Mouse (Mus musculus) lung, adult 18-20 months (tissue): ENCODE data around the gene Rhebl1.
"Not testable (repeated sequence)": the region's sequence is repeated elsewhere in the genome, so short reads cannot be mapped to it uniquely, and the experiment has no call there.

Experiments
- DNase-seq, 2 experiments: peaks; one replicate each; pipeline ENCODE4 v3.0.0; 2022; ENCODE audit warnings: mixed read lengths in 2 of 2

The Rhebl1 gene

GRCm38 (mm10) chr15:98893940-98894745 is at the start of gene Rhebl1:
TSS of gene Rhebl1 (minus strand) at chr15:98894540.
- DNase-seq, result peak; percentile 49 to 52

DNA sequence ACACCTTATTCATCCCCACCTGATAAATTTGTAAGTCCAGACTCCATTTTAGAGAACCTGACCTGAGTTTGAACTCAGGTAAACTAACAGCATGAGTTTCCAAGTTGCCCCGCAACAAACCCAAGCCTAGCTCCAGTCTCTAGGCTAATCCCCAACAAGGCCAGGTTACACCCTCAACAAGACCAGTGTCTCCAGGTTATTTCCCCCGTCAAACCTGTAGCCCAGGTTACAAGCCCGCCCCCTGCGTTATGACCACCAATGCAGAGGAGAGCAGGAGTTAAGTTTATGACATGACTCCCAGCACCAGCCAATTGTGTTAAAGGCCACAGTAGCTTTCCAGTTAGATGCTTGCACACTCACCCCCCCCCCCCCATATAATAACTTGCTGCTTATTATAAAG is 48.8 kb upstream of the Rhebl1 start:
- DNase-seq, result peak; percentile 36 to 68

DNA sequence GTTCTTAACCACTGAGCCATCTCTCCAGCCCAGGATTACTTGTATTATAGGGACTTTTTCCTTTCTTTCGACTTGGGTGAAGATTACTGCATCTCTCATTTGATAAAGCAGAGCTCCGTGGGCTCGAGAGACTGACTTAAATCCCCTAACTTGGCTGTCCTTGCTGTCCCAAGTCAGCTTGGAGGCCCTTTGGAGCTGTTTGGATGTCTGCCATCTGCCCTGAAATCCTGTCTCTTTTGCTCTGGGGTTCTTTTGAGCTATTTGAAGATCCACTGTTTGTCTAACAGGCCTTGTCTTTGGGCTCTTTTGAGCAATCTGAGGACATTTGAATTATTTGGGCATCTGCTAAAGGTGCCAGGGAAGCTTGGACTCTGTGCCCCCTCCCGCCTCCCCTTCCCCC is 47.7 kb upstream of the Rhebl1 start:
- DNase-seq, result no peak

- DNase-seq, result no peak
Measured at GRCm38 (mm10) chr15:98941539-98941938, 47.2 kb upstream of the Rhebl1 start.

DNA sequence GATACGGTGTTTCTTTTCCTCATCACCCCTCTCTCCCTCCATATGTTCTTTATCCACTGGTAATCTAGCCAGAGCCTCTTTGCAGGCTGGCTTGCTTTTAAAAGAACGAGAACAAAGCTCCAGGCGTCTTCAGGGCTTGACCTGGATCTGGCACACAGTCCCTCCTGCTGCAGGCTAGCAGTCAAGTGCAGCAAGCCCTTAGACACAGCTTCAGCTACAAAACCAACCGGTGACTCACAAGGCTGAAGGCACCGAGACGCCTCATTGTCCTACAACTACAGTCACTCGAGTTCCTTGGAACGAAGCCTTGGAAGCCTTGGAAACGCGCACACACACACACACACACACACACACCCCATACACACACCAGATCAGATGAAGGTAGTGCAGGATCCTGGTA is 46.5 kb upstream of the Rhebl1 start:
- peak in 1 of 2 experiments; percentile 28 for DNase-seq

GRCm38 (mm10) chr15:98934217-98934839 is 40.0 kb upstream of the Rhebl1 start, which contains the start of gene Tuba1b:
TSS of gene Tuba1b (minus strand) at chr15:98934565.
- DNase-seq, result peak; percentile 92 to 93

DNA sequence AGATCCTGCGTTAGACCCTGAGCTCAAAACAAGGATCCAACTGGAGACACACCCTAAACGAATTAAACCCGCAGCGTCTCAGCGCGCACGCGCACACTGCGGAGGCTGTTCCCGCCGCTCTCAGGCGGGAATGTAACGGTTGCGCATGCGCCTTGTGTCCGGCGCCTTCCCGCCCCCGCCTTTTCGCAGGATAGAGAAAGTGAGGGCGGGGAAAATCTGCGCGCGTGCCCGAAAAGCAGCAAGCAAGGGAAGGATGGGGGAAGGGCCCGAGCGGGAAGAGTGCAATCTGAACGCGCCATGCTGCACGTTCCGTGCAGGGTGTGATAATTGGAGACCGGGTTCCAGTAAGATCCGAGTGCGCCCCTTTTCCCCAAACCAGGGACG is 39.5 kb upstream of the Rhebl1 start:
- peak; percentile 96 to 97 for DNase-seq

GRCm38 (mm10) chr15:98933004-98933671 is 38.8 kb upstream of the Rhebl1 start:
- not testable (repeated sequence) for DNase-seq

- peak; percentile 43 to 63 for DNase-seq
Measured at GRCm38 (mm10) chr15:98930998-98931397, 36.7 kb upstream of the Rhebl1 start.

GRCm38 (mm10) chr15:98930017-98930734 is 35.8 kb upstream of the Rhebl1 start:
- DNase-seq, result no peak

- DNase-seq, result peak; percentile 82 to 88
Measured at GRCm38 (mm10) chr15:98928598-98929240, 34.4 kb upstream of the Rhebl1 start.

GRCm38 (mm10) chr15:98927566-98927965 is 33.2 kb upstream of the Rhebl1 start:
- no peak for DNase-seq

GRCm38 (mm10) chr15:98924682-98925081 is 30.3 kb upstream of the Rhebl1 start:
- no peak for DNase-seq

DNA sequence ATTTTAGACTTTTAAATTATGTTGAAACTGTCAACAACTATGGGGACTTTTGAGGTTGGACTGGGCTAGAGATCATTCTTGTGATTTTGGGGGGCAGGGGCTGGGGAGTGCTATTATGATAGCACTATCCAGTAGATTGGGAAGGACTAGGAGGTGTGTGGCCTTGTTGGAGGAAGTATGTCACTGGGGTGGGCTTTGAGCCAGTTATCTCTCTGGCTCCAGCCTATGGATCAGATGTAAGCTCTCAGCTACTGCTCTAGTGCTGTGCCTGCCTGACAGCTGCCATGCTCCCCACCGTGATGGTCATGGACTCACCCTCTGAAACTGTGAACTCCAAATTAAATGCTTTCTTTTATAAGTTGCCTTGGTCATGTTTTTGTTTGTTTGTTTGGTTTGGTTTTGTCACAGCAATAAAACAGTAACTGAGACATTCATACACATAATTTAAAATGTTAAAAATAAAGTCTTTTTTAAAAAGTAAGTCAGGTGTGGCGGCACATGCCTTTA is 28.7 kb upstream of the Rhebl1 start:
- peak in 1 of 2 experiments; percentile 41 for DNase-seq

DNA sequence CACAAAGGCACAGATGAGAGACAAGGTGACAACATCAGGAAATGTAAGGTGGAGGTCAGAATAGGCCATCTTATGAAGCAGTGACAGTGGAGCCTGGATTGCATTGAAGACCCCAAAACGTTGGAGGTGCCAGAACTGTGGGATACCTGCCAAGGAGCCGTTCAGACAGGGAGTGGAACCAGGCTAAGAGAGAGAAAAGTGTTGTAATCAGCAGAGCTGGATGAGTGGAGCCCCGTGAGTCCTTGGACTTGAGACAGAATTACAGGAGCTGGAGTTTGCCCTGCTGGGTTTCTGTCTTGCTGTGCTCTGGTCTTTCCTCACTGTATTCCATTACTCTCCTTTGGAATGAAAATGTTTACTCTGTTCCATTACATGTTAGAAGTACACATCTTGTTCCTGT is 28.2 kb upstream of the Rhebl1 start:
- peak in 1 of 2 experiments; percentile 41 for DNase-seq

GRCm38 (mm10) chr15:98921510-98921909 is 27.2 kb upstream of the Rhebl1 start:
- no peak for DNase-seq

GRCm38 (mm10) chr15:98918499-98918895 is 24.2 kb upstream of the Rhebl1 start:
- not testable (repeated sequence) for DNase-seq

GRCm38 (mm10) chr15:98917538-98918498 is 23.5 kb upstream of the Rhebl1 start, which contains the start of gene Lmbr1l:
TSS of gene Lmbr1l (minus strand) at chr15:98918231.
- DNase-seq, result peak; percentile 100

DNA sequence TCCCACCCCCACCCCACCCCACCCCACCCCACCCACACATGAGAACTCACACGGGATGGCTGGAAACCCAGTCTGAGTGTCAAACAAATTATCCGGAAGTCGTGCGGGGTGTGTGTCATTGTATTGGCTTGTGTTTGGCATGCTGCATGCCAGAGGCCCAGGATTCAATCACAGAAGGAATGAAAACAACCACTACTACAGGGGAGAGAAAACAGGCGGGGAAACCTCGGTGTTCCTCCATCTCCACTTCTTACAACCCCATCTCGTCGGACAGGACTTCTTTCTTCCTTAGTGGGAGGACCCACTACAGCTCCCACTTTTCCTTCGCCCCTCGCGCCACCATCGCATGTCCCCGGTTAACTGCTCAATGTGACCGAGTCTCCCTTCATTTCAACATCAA is 22.8 kb upstream of the Rhebl1 start:
- peak; percentile 23 to 48 for DNase-seq

GRCm38 (mm10) chr15:98916016-98916415 is 21.7 kb upstream of the Rhebl1 start:
- no peak for DNase-seq

GRCm38 (mm10) chr15:98914903-98915302 is 20.6 kb upstream of the Rhebl1 start:
- no peak for DNase-seq
